Mouse (Mus musculus): ENCODE data around the gene Srrm4.

DNA sequence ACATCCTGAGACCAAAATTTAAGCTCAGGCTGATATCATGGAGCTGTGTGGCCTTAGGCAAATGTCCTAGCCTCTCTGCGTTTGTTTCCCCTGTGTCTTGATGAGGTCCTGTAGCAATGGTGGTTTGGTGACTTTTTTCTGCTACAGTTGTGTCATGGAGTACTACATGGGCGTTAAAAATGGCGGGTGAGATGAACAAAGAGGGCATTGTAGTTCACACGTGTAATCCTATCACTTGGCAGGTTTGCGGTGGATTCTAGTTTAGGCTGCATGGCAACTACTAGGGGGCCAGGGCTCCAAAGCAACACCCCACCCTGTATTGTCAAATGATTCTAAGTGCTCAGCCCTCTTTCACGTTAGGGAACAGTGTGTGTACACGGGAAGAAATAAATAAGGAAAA lies 21.1 kb downstream of the Srrm4 start:
- TF ChIP-seq CTCF (IDR thresholded peaks at IDR 0.05; ENCODE audit: low read depth) (no peak), EP300 (IDR thresholded peaks at IDR 0.05; ENCODE audit: low read depth) (no peak)
